Mouse (Mus musculus): ENCODE data around the gene Gm45233. TPM values are rescaled to one million over a fixed set of nuclear protein-coding genes. Genes with fewer than 3 reads are reported as not detected.

Gene Gm45233
- total RNA-seq, 2 experiments from 2014 or later, result 0.60 TPM; not detected in 1

- no peak for DNase-seq
Measured at GRCm38 (mm10) chr7:43511707-43512478, 68.0 kb downstream of the Gm45233 start.

GRCm38 (mm10) chr7:43512519-43512918 is 68.6 kb downstream of the Gm45233 start:
- DNase-seq, result no peak

Small RNA genes lying within 50 kb of the gene (microRNA-seq; reads per million reads assigned to microRNA genes)
- 4.3 to 6.8 reads per million in 2 experiments for gene Mir7051

Other genes with a start within 250 kb of the Gm45233 start
- 10 to 100 TPM; 12.8 to 16.2 TPM for gene Zfp715, start 130.8 kb upstream of the Gm45233 start, total RNA-seq (2021)
- not detected for gene Siglecf, start 92.8 kb upstream of the Gm45233 start, total RNA-seq (2021)
- 1 to 10 TPM in 1 of 2 experiments, under 1 TPM in 1; 0.15 to 1.2 TPM for gene Siglecg, start 35.9 kb upstream of the Gm45233 start, total RNA-seq (2021)
- gene Lim2, start 16.5 kb upstream of the Gm45233 start, total RNA-seq (2021), result not detected
- 1 to 10 TPM; 1.1 to 2.2 TPM for gene Nkg7, start 7.1 kb upstream of the Gm45233 start, total RNA-seq (2021)
- not detected for gene Cldnd2, start 3.3 kb upstream of the Gm45233 start, total RNA-seq (2021)
- gene Etfb, start within 50 bp of the Gm45233 start, total RNA-seq (2021), result 1,000 to 10,000 TPM; 1,290 to 1,427 TPM
- 1 to 10 TPM in 1 of 2 experiments, under 1 TPM in 1; 0.69 to 1.3 TPM for gene Vsig10l, start 19.0 kb downstream of the Gm45233 start, total RNA-seq (2021)
- gene Iglon5, start 45.9 kb downstream of the Gm45233 start, total RNA-seq (2021), result under 1 TPM in 1 of 2 experiments, not detected in 1; 0.36 TPM
- not detected for gene 4931406B18Rik, start 61.8 kb downstream of the Gm45233 start, total RNA-seq (2021)
- 1 to 10 TPM; 2.3 to 3.0 TPM for gene Cd33, start 100.3 kb downstream of the Gm45233 start, total RNA-seq (2021)
- gene Zfp658, start 118.1 kb downstream of the Gm45233 start, total RNA-seq (2021), result under 1 TPM; 0.79 to 0.85 TPM
- gene Zfp719, start 135.5 kb downstream of the Gm45233 start, total RNA-seq (2021), result 1 to 10 TPM; 4.4 to 8.2 TPM
- not detected for gene Zfp819, start 163.0 kb downstream of the Gm45233 start, total RNA-seq (2021)
- gene Ceacam18, start 190.6 kb downstream of the Gm45233 start, total RNA-seq (2021), result not detected
- gene Siglece, start 216.0 kb downstream of the Gm45233 start, total RNA-seq (2021), result 1 to 10 TPM; 1.4 to 1.6 TPM
- 1 to 10 TPM; 2.7 to 3.1 TPM for gene Ctu1, start 227.9 kb downstream of the Gm45233 start, total RNA-seq (2021)
- gene Klk14, start 246.3 kb downstream of the Gm45233 start, total RNA-seq (2021), result under 1 TPM; 0.23 to 0.47 TPM